Mouse (Mus musculus) ES-E14 (cell line): ENCODE data around the gene Gm42715.

ENCODE experiments used
- CHD2 ChIP-seq: IDR thresholded peaks from 2 replicates; pipeline ENCODE4 v1.6.1; 2014; ENCODE audit warnings: mild to moderate bottlenecking, low read depth, low read length, inconsistent platforms
- HCFC1 ChIP-seq: IDR thresholded peaks from 2 replicates; pipeline ENCODE4 v1.6.1; 2012; ENCODE audit warnings: low read length, inconsistent platforms, borderline replicate concordance; ENCODE audit not compliant: insufficient read depth
- MAFK ChIP-seq: IDR thresholded peaks from 2 replicates; pipeline ENCODE4 v1.6.1; 2014; ENCODE audit warnings: mild to moderate bottlenecking, low read depth, low read length, inconsistent platforms; ENCODE audit not compliant: insufficient read depth
- ZC3H11A ChIP-seq: IDR thresholded peaks from 2 replicates; pipeline ENCODE4 v1.6.1; 2012; ENCODE audit warnings: low read depth, mild to moderate bottlenecking, inconsistent platforms, low read length, borderline replicate concordance

GRCm38 (mm10) chr7:127472060-127472459 lies 47.3 kb upstream of the Gm42715 start:
- TF ChIP-seq ZC3H11A (no peak), CHD2 (no peak), MAFK (no peak), HCFC1 (no peak)
